Mouse (Mus musculus): ENCODE measurements around the gene Aen.

DNA sequence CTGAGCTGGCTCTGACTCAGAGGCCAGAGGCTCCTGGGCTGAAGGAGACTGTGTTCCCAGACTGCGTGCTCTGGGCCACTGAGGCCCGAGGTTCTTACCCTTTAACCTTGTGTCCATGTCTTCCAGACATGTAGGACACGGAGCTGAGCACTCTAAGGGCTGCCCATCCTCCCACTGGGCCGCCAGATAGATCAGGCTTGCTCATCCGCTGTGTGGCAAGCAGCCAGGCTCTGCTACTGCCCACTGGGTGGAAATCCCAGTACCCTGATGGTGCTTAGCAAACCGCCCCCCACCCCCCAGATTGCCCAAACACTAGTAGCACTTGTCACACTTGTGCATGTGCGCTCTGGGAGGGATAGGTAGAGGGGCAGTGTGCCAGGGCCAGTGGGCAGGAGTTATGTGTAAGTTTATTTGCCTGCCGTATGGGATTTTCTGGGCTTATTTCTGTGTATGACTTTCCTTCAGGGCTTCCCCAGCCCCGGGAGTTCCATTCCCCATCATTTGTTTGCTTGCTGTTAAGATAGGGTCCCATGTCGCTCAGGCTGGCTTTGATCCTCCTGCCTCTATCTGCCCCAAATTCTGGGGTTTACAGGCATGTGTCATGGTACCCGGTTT is 19.3 kb downstream of the Aen start:
- TF ChIP-seq POLR2A (IDR thresholded peaks at IDR 0.05; ENCODE audit: borderline replicate concordance, control insufficient read depth, low read depth, low read length) (peak; percentile 66; the same call in 1 of the 2 replicates), CTCF (IDR thresholded peaks at IDR 0.05; ENCODE audit: control insufficient read depth, insufficient read depth, low read length) (no peak)

All from bone marrow, adult 2 months (tissue).